Mouse (Mus musculus) spleen, adult 2 months (tissue): Measurements from ENCODE around the gene Slc28a1.

ENCODE experiments used
- CTCF ChIP-seq: fragments of 200-500 bp; IDR thresholded peaks from 2 replicates; pipeline ENCODE4 v1.5.1; 2011; ENCODE audit warnings: mild to moderate bottlenecking, inconsistent platforms; ENCODE audit not compliant: insufficient read depth, insufficient read length, insufficient replicate concordance; ENCODE audit errors: extremely low read depth
- POLR2A ChIP-seq: fragments of 200-500 bp; IDR thresholded peaks from 2 replicates; pipeline ENCODE4 v1.6.1; 2011; ENCODE audit warnings: low read depth, low read length, inconsistent platforms

DNA sequence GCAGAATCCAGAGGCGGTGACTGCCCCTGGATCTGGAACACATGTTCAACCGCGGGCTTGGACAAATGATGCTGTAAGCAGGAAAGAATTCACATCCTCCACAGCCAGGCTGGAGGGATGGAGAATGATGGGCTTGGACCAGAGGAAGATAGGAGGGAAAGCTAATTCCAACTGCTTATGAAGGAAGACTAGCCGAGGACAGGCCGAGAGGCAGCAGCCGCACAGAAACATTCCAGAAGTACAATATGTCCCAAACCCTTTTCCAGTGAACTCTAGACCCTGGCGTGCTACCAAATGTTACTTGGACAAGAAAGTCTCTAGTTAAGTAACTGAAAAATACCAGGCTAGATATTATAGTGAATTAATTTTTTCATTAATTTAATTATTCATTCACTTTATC, 24.5 kb downstream of the Slc28a1 start:
- no peak for TF ChIP-seq POLR2A
- no peak for TF ChIP-seq CTCF
